Mouse (Mus musculus) heart, adult 11 months (tissue): ENCODE measurements around the gene Pfn3.
A peak's percentile ranks its signal among the peaks of the same experiment; 100 is the strongest.

Experiments used
- DNase-seq: peaks from one replicate; pipeline ENCODE4 v3.0.0; 2022

Pfn3 gene

DNA sequence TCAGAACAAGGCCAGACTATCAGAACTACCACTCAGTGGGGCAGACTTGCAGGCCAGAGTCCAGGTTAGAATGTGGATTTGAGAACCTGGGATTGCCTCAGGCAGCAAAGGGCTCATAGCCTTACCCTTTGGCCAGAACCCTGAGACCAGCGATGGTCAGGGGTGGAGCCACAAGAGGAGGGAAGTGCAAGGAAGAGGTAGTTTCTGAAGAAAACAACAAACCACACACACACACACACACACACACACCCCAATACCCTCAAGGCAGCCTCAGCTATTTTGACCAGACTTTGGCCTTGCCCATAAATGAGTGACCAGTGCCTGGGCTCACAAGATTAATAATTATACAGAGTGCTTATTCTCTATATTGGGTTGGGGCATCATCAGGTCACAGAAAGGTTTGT lies 23.4 kb downstream of the Pfn3 start:
- DNase-seq, result no peak

- DNase-seq, result no peak
These were observed 24.4 kb downstream of the Pfn3 start for GRCm38 (mm10) chr13:55390644-55391043.

- no peak for DNase-seq
These were observed 33.2 kb downstream of the Pfn3 start for GRCm38 (mm10) chr13:55381790-55382189.

- DNase-seq, result no peak
These were observed 36.0 kb downstream of the Pfn3 start for GRCm38 (mm10) chr13:55378907-55379580.

- no peak for DNase-seq
These were observed 39.2 kb downstream of the Pfn3 start for GRCm38 (mm10) chr13:55375877-55376276.

DNA sequence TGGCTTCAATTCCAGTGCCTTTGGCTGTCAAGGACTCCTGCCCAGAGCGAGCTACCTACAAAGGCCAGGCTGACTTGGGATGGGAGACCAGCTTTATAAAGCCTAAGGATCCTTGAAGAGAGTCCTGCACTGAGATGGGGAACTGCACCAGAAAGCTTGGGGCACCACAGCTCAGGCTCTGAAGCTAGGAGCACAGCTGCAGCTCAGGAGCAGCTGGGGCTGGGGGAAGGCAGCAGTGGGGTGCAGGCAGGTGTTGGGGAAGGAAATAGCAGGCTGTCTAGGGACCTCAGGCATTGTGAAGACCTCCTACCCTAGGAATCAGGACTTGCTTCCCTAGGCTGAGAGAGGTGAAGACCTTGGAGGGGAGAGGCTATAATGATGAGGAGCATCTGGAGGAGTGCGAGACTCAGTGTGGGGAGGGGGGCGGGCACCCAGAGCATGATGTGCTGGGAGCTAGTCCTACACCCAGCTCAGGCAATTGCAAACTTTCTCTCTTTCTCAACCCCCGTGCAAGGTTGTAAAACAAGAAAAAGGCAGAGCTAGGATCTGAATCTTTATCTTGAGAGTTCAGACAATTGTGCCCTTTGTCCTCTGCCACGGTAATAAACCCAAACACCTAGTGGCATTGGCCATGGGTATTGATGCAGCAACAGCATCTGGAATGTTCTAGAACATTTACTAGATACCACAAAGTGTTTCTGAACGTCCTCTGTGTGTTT lies 40.7 kb downstream of the Pfn3 start:
- no peak for DNase-seq

DNA sequence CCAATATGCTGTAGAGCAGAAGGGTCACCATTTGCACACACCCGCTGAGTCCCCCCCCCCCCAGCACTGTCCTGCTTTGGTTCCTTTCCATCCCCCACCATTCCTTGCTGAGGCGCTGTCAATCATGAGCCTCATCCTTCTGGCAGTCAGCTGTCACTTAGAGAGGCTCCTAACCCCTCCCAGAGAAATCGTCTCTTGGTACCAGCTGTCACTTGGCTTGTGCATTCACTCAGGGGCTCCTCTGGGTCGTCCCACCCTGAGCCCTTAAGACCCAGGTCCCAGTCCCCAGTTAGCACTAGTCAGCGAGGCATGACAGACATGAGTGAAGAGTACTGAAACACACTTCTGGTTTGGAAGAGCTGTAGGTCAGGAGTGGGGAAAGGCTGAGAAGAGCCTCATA lies 43.3 kb downstream of the Pfn3 start:
- DNase-seq, result no peak

GRCm38 (mm10) chr13:55371007-55371681 lies 43.9 kb downstream of the Pfn3 start:
- DNase-seq, result peak; percentile 94

GRCm38 (mm10) chr13:55370234-55370633 lies 44.8 kb downstream of the Pfn3 start:
- DNase-seq, result peak; percentile 94

- peak; percentile 96 for DNase-seq
These were observed 45.4 kb downstream of the Pfn3 start, which contains the start of gene Rgs14 for GRCm38 (mm10) chr13:55369531-55370114. Rgs14 (plus strand) TSS chr13:55369732.

- no peak for DNase-seq
These were observed 46.6 kb downstream of the Pfn3 start for GRCm38 (mm10) chr13:55368401-55368800.
